Mouse (Mus musculus): ENCODE results near the gene Klk1b5. TPM values are rescaled to one million over a fixed set of nuclear protein-coding genes. Genes with fewer than 3 reads are reported as not detected.
"Not testable (repeated sequence)": the region's sequence is repeated elsewhere in the genome, so short reads cannot be mapped to it uniquely, and the experiment has no call there.

Klk1b5 gene
- total RNA-seq (2022) = not detected

GRCm38 (mm10) chr7:44215645-44216044 is at the start of gene Klk1b5:
TSS of gene Klk1b5 (plus strand) at chr7:44215945.
- no peak for DNase-seq

GRCm38 (mm10) chr7:44179299-44180045 is 36.3 kb upstream of the Klk1b5 start:
- DNase-seq = no peak

- not testable (repeated sequence) for DNase-seq
Observed at GRCm38 (mm10) chr7:44186516-44186915, 29.2 kb upstream of the Klk1b5 start.

- not testable (repeated sequence) for DNase-seq
Observed at GRCm38 (mm10) chr7:44187936-44188335, 27.8 kb upstream of the Klk1b5 start, which contains the start of gene Klk1b24. TSS of gene Klk1b24 (plus strand) at chr7:44188236.

- DNase-seq = not testable (repeated sequence)
Observed at GRCm38 (mm10) chr7:44193466-44193865, 22.3 kb upstream of the Klk1b5 start.

GRCm38 (mm10) chr7:44197891-44198290 is 17.9 kb upstream of the Klk1b5 start, which contains the start of gene Klk1b3:
TSS of gene Klk1b3 (plus strand) at chr7:44198191.
- DNase-seq = no peak

GRCm38 (mm10) chr7:44207135-44207534 is 8.6 kb upstream of the Klk1b5 start, which contains the start of gene Klk1b4:
TSS of gene Klk1b4 (plus strand) at chr7:44207435.
- DNase-seq = not testable (repeated sequence)

GRCm38 (mm10) chr7:44208307-44208706 is 7.4 kb upstream of the Klk1b5 start:
- DNase-seq = no peak

- not testable (repeated sequence) for DNase-seq
Observed at GRCm38 (mm10) chr7:44221601-44222000, 5.9 kb downstream of the Klk1b5 start.

- not testable (repeated sequence) for DNase-seq
Observed at GRCm38 (mm10) chr7:44222335-44222734, 6.6 kb downstream of the Klk1b5 start.

- no peak for DNase-seq
Observed at GRCm38 (mm10) chr7:44225076-44225475, 9.3 kb downstream of the Klk1b5 start, which contains the start of gene Klk1. TSS of gene Klk1 (plus strand) at chr7:44225360.

GRCm38 (mm10) chr7:44235909-44236308 is 20.2 kb downstream of the Klk1b5 start, which contains the start of gene Gm36864:
TSS of gene Gm36864 (plus strand) at chr7:44236177.
- DNase-seq = no peak

GRCm38 (mm10) chr7:44239913-44240312 is 24.2 kb downstream of the Klk1b5 start:
- DNase-seq = no peak

- DNase-seq = no peak
Observed at GRCm38 (mm10) chr7:44240712-44241111, 25.0 kb downstream of the Klk1b5 start.

GRCm38 (mm10) chr7:44241163-44241562 is 25.4 kb downstream of the Klk1b5 start:
- no peak for DNase-seq

GRCm38 (mm10) chr7:44244080-44244479 is 28.3 kb downstream of the Klk1b5 start:
- no peak for DNase-seq

- DNase-seq = peak; percentile 84
Observed at GRCm38 (mm10) chr7:44246055-44246983, 30.6 kb downstream of the Klk1b5 start, which contains the start of the genes 1700028J19Rik and 2410002F23Rik. TSS of gene 1700028J19Rik (minus strand) at chr7:44246695. TSS of gene 2410002F23Rik (plus strand) at chr7:44246722.

GRCm38 (mm10) chr7:44246984-44247470 is 31.3 kb downstream of the Klk1b5 start:
- DNase-seq = peak; percentile 60

GRCm38 (mm10) chr7:44247971-44248370 is 32.2 kb downstream of the Klk1b5 start:
- no peak for DNase-seq

GRCm38 (mm10) chr7:44249248-44249647 is 33.5 kb downstream of the Klk1b5 start:
- no peak for DNase-seq

GRCm38 (mm10) chr7:44250732-44251275 is 35.1 kb downstream of the Klk1b5 start:
- peak; percentile 86 for DNase-seq

- no peak for DNase-seq
Observed at GRCm38 (mm10) chr7:44253023-44253616, 37.4 kb downstream of the Klk1b5 start.
